Mouse (Mus musculus) CH12.LX (cell line): ENCODE results near the gene Asb11.

Experiments used
- BHLHE40 ChIP-seq: IDR thresholded peaks from 2 replicates; pipeline ENCODE4 v1.6.1; 2011; ENCODE audit warnings: mild to moderate bottlenecking, low read depth, low read length, improper control_type of control experiment
- CTCF ChIP-seq, 2 experiments: IDR thresholded peaks in 1 of 2; conservative IDR thresholded peaks in 1 of 2; 2 replicates each; pipeline ENCODE4 v1.5.1; 2011 to 2012; ENCODE audit warnings: low read depth in 2 of 2, low read length in 2 of 2, improper control_type of control experiment in 1 of 2, inconsistent platforms in 1 of 2, mild to moderate bottlenecking in 1 of 2, moderate library complexity in 1 of 2
- E2F4 ChIP-seq: IDR thresholded peaks from 2 replicates; pipeline ENCODE4 v1.6.1; 2011; ENCODE audit warnings: low read depth, low read length, improper control_type of control experiment; ENCODE audit not compliant: insufficient replicate concordance
- EP300 ChIP-seq: IDR thresholded peaks from 2 replicates; pipeline ENCODE4 v1.6.1; 2011; ENCODE audit warnings: low read length, improper control_type of control experiment
- MAX ChIP-seq: IDR thresholded peaks from 2 replicates; pipeline ENCODE4 v1.6.1; 2011; ENCODE audit warnings: low read length, improper control_type of control experiment
- POLR2A ChIP-seq: IDR thresholded peaks from 2 replicates; pipeline ENCODE4 v1.6.1; 2011; ENCODE audit warnings: low read depth, mild to moderate bottlenecking, improper control_type of control experiment, low read length
- SMC3 ChIP-seq: IDR thresholded peaks from 2 replicates; pipeline ENCODE4 v1.6.1; 2011; ENCODE audit warnings: low read depth, low read length, improper control_type of control experiment

- TF ChIP-seq POLR2A (no peak), CTCF (conservative IDR thresholded peaks at IDR 0.05 in 1 of 2, IDR thresholded peaks at IDR 0.05 in 1 of 2; ENCODE audit: low read depth in 2 of 2, low read length in 2 of 2) (no peak), EP300 (no peak), E2F4 (no peak), SMC3 (no peak), BHLHE40 (no peak), MAX (no peak)
Measured at GRCm38 (mm10) chrX:164502258-164502657, 65.5 kb downstream of the Asb11 start.
